Mouse (Mus musculus) lung, postnatal 10 days (tissue): ENCODE results near the gene Tigar.

Experiments used
- DNase-seq: peaks from one replicate; pipeline ENCODE4 v3.0.0; 2021

Gene Tigar

GRCm38 (mm10) chr6:127079867-127080731 is 29.3 kb downstream of the Tigar start:
- DNase-seq = peak; percentile 65

- DNase-seq = peak; percentile 8
Measured at GRCm38 (mm10) chr6:127072817-127073216, 36.5 kb downstream of the Tigar start, which contains the start of gene Fgf23. Gene Fgf23 (plus strand): TSS chr6:127072902.

- no peak for DNase-seq
Measured at GRCm38 (mm10) chr6:127064815-127065214, 44.5 kb downstream of the Tigar start.

GRCm38 (mm10) chr6:127063915-127064314 is 45.4 kb downstream of the Tigar start:
- DNase-seq = no peak

GRCm38 (mm10) chr6:127059975-127060374 is 49.4 kb downstream of the Tigar start:
- DNase-seq = no peak

- DNase-seq = no peak
Measured at GRCm38 (mm10) chr6:127056990-127057588, 52.3 kb downstream of the Tigar start.

GRCm38 (mm10) chr6:127050847-127051246 is 58.5 kb downstream of the Tigar start:
- no peak for DNase-seq

GRCm38 (mm10) chr6:127044909-127045308 is 64.4 kb downstream of the Tigar start:
- DNase-seq = peak; percentile 51
